Mouse (Mus musculus): ENCODE measurements around the gene Trmt112. TPM values are rescaled to one million over a fixed set of nuclear protein-coding genes. Genes with fewer than 3 reads are reported as not detected.
"Not testable (repeated sequence)": the region's sequence is repeated elsewhere in the genome, so short reads cannot be mapped to it uniquely, and the experiment has no call there.

Trmt112 gene
- polyA plus RNA-seq, 1 experiment, result 126 TPM

GRCm38 (mm10) chr19:6909021-6909420, 477 bp upstream of the Trmt112 start:
- no peak for DNase-seq (ENCODE audit: low spot score)

GRCm38 (mm10) chr19:6910306-6910705, 808 bp downstream of the Trmt112 start:
- not testable (repeated sequence) for DNase-seq (ENCODE audit: low spot score)

GRCm38 (mm10) chr19:6911101-6912074, 1.9 kb downstream of the Trmt112 start:
- DNase-seq (ENCODE audit: low spot score), result no peak

DNA sequence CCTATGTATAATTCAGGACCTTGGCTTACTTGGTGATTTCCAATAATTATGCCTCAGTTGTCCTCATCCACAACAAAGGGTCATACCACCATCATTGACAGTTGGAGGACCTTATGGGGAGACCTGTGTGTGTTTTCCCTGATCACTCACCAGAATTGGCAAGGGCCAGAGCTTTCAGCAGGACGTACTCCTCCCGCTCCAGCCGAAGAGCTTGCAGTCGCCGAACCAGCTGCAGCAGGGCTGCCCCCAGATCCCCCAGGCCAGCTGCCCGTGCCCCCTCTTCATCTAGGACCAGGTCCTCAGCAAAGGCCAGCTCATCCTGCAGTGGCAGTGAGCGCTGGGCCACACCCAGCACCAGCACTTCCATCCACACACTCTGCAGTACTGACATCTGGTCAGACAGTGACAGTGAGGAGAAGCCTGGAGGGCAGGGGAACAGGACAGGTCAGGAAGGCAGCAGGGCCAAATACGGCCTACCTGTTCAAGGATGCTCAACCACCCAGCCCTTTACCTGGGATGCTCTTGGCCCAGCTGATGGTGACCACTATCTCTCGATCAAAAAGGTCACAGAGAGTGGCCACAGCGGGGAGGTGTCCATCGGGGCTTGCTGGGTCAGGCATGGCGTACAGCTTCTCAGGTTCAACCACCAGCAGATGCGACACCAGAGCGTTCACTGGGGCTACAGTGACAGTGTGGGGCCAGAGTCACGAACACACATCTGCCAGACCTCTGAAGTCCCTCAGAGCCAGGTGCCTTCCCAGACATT, 2.9 kb downstream of the Trmt112 start:
- no peak for DNase-seq (ENCODE audit: low spot score)

GRCm38 (mm10) chr19:6913036-6913435, 3.5 kb downstream of the Trmt112 start:
- DNase-seq (ENCODE audit: low spot score), result no peak

DNA sequence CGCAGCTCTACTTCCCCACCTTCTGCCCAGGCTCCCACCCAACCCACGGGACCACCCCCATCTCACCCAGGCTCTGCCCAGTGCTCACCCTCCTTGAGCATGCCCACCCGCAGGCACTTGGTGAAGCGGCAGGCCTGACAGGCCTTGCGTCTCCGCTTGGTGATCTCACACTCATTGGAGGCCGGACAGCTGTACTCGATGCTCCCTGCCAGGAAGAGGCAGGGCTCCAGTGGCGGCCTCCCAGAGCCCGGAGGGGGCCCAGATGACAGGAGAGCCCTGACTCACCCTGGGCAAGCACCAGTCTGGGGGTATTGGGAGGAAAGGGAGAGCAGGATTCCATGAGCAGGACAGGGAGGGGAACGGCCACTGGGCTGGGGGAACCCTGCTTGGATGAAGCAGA, 4.5 kb downstream of the Trmt112 start:
- DNase-seq (ENCODE audit: low spot score), result no peak

DNA sequence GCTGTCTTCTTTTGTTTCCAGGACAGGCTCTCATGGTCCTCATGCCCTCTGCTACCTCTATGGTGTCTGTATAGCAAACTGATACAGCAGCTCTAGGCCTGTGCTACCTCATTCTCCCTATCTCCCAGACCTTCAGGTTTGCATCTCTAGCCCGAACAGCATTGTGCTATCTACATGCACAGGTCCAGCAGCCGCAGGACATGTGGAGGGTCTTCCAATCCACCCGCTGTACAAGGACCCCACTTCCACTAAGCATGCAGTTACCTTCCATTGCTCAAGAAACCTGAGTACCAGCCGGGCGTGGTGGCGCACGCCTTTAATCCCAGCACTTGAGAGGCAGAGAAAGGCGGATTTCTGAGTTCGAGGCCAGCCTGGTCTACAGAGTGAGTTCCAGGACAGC, 5.0 kb downstream of the Trmt112 start:
- DNase-seq (ENCODE audit: low spot score), result no peak

DNA sequence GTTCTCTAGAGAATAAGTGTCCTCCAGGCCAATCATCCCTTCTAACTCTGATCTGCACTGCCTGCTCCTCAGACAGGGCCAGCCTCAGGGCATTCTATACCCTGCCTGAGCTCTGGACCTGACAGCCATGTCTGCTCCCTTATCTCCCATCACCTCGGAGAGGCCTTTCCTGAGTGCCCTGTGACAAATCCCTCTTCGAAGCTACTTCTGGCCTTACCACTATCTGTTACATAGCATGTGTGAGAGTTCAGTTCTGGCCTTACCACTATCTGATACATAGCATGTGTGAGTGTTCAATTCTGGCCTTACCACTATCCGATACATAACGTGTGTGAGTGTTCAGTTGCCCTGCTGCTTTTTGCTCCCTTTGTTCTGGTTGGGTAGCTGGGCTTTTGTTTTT, 5.8 kb downstream of the Trmt112 start:
- no peak for DNase-seq (ENCODE audit: low spot score)

- DNase-seq (ENCODE audit: low spot score), result no peak
Observed at GRCm38 (mm10) chr19:6916496-6916895, 7.0 kb downstream of the Trmt112 start.

GRCm38 (mm10) chr19:6918321-6918720, 8.8 kb downstream of the Trmt112 start:
- DNase-seq (ENCODE audit: low spot score), result no peak

- DNase-seq (ENCODE audit: low spot score), result no peak
Observed at GRCm38 (mm10) chr19:6919431-6919830, 9.9 kb downstream of the Trmt112 start.

DNA sequence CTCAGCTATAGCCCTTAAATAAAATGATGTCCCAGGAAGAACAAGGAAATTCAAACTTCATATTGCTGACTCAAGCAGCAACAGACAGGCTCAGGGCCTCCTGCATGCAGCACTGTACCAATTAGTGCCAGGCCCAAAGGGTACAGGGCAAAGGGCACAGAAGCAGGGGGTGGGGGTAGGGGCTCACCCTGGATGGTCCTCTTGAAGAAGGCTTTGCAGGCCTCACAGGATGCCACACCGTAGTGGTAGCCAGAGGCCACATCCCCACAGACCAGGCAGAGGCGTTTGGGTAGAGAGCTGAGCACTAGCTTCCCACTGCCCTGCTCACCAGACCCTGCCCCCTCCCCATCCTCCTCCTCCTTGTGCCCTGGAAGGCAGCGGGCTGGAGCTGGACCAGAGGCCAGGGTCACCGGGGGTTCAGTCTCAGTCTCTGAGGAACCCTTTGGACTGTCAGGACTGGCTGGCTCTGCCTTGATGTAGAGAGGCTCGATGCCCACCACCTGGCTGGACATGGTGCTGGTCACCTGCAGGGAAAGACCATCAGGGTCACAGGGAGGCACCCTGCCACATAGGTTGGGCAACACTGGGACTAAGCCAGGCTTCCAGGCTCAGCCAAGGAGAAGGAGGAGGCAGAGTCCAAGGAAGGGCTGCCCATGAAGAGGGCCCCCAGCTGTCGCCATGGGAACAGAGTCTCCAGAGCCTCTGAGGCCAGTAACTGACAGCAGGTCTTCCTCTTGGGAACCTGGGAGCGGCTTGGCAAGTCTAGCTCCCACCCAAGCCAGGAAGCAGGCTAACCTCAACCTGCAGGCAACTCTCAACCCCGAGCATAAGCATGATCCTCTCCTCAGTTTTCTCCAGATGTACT, 10.6 kb downstream of the Trmt112 start:
- DNase-seq (ENCODE audit: low spot score), result peak; percentile 50

DNA sequence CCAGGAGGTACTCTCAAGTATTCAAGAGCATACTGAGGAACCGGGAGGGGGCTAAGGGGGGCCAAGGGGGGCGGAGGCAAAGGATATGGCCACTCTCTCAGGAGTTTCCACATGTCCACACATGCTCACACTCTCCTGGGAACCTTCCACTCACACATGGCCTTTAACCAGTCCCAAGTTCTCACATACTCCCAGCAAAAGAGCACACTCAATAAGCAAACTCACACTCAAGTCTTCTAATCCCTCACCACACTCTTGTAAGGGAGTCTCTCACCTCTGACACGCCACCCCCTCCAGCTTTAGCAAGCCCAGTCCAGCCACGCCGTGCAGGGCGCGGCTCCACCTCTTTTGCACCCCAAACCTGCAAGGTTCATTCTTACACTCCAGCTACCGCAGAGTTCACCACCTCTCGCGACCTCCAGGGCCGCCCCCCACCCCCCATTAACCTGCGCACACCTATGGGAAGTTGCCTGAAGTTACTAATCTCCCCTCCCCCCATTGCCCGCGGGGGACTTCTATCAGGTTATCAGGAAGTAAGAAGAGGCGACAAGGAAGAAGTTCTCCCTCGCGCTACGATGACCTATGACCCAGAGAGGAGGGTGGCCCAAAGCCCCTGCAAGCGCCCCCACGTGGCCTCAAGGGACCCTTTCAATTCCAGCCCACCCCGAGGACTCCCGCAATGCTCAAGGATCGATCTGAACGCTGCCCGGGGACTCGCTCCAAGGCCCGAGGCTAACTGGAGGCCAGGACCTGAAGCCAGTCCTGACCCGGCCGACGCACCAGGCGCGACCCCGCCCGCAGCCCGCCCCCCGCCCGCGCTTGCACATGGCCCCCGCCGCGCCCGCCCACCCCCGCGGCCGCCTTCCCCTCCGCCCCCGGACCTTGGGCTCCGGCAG, 11.5 kb downstream of the Trmt112 start:
- DNase-seq (ENCODE audit: low spot score), result peak; percentile 52

DNA sequence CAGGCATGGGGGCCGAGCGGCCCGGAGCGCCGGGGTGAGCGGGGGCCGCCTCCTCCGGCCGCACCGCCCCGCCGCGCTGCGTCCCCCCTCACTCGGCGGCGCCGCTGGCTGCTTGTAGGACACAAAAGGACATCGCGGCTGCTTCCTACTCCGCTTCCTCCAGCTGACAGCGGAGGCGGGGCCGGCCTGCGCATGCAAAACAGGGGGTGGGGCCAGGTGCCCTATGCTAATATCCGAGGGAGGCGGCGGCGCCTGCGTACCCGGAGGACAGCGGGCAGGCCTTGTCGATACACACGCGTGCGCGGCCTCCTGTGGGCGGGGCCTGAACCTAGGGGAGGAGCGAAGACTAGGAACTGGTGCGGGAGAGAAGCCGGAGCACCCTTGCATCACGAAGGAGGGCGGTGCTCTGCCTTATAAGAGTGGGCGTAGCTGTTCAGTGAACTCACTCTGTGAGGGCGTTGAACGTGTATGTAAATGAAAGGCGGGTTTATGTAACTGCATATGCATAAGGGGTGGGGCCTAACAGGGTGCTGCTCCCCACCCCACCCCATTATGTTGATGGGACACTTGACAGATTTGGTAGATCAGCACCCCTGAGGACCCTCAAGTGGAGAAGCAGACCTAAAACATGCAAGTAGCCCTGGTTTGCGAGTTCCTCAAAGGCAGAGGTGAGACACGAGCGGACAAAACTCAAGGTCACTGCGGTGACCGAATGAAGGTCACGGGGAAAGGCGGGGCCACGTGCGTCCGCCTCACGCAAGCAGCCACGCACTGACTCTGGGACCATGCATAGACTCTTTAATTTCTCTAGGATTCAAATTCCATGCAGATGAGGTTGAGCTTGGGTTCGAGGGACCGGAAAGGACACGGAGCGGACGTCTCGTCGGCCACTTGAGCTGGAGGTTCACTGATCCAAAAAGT, 12.4 kb downstream of the Trmt112 start, which contains the start of gene Esrra:
Gene Esrra, minus strand, starts transcription at position 167 of the 921 bp plus-strand sequence.
- DNase-seq (ENCODE audit: low spot score), result peak; percentile 97

- DNase-seq (ENCODE audit: low spot score), result no peak
Observed at GRCm38 (mm10) chr19:6922901-6923735, 13.6 kb downstream of the Trmt112 start.

- peak; percentile 72 for DNase-seq (ENCODE audit: low spot score)
Observed at GRCm38 (mm10) chr19:6924461-6925306, 15.2 kb downstream of the Trmt112 start.

DNA sequence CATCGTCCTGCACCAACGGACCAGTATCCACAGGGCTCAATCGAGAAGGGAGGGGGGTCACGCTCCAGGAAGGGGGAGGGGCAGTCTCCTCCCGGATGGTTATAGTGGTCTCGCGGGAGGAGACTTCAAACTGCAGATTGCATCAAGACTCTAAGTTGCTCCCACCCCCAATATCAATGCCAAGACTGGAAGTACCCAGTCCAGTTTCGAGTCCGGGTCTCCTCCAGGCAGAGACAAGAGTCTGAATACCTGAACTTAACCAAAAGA, 15.7 kb downstream of the Trmt112 start, which contains the start of gene Catsperz:
Gene Catsperz, minus strand, starts transcription at position 74 of the 267 bp plus-strand sequence.
- DNase-seq (ENCODE audit: low spot score), result no peak
